Mouse (Mus musculus) heart, adult 8-10 months (tissue): ENCODE data around the gene Poc1b. TPM values are rescaled to one million over a fixed set of nuclear protein-coding genes. Genes with fewer than 3 reads are reported as not detected.
"Not testable (repeated sequence)": the region's sequence is repeated elsewhere in the genome, so short reads cannot be mapped to it uniquely, and the experiment has no call there.

ENCODE experiments used
- DNase-seq: peaks from one replicate; pipeline ENCODE4 v3.0.0; 2022; ENCODE audit warnings: low spot score
- total RNA-seq, 4 experiments: library from RNA; stranded (reverse); gene quantifications; 2 replicates each; pipeline ENCODE4 v1.2.4; 2022

The Poc1b gene
- total RNA-seq, 4 experiments from 2014 or later: 5.8 to 8.1 (median 7.2) TPM

GRCm38 (mm10) chr10:99156808-99157207 lies 50.0 kb downstream of the Poc1b start:
- DNase-seq: no peak

DNA sequence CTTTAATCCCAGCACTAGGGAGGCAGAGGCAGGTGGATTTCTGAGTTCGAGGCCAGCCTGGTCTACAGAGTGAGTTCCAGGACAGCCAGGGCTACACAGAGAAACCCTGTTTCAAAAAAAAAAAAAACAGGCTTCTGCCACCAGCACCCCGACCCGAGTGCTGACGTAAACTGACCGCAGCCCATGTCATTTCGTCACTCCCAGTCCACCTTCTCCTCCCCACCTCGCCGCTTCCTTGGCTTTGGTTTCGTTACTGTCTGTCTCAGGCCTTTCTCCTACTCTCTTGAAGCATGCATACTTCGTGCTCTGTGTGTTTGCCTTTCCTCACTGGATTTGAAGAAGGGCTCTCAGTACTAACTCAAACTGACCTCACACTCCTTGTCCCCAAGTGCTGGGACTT lies 50.9 kb downstream of the Poc1b start:
- not testable (repeated sequence) for DNase-seq

DNA sequence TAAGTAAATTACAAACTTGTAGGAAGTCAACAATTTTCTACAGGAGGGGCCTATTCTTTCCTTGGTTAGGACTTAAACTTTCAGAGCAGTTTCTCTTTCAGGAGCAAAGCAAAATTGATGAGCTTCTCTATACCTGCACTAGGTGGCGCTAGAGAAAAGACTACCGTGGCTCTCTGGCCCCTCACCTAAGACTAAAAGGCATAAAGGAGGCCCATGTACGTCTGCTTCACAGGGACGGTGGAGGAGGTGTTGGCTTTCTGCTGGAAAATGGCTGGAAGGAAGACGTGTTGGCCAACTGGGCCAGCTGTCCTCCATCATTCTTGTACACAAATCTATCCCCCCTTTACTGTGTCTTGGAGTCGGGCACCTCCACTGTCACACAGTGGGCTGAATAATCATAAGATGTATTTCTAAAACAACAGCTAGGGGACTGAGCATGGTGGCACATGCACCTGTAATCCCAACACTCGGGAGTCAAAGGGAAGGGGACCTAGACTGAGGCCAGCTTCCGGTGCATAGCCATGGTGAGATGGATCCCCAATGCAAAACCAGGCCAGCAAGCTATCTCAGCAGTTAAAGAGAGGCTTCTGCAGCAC lies 55.2 kb downstream of the Poc1b start:
- no peak for DNase-seq

- DNase-seq: no peak
These were observed 56.2 kb downstream of the Poc1b start for GRCm38 (mm10) chr10:99163002-99163401.

DNA sequence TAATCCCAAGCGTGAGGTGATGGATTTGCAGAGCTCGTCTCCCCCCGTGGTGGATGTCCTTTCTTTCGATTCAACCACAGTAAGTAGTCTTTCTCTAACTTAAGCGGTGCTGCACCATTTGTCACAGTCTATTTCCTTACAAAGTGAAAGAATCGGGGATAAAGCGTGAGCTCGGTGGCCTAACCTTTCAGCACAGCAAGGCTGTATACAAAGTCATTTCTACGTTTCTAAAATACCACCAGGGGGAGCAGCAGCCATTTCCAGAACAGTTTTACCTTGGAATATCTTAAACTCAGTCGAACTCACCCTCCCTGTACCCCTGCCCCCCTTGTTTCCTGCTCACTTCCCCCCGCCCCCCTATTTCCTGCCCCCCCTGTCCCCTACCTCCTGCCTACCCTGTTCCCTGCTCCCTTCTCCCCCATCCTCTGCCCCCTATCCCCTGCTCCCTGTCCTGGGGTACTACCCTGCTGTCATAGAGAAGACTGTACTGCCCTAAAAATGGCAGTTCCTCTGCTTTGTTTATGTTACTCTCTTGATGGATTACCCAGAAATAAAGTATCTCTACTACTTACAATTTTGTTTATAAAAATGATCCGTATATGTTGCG lies 58.1 kb downstream of the Poc1b start:
- no peak for DNase-seq

DNA sequence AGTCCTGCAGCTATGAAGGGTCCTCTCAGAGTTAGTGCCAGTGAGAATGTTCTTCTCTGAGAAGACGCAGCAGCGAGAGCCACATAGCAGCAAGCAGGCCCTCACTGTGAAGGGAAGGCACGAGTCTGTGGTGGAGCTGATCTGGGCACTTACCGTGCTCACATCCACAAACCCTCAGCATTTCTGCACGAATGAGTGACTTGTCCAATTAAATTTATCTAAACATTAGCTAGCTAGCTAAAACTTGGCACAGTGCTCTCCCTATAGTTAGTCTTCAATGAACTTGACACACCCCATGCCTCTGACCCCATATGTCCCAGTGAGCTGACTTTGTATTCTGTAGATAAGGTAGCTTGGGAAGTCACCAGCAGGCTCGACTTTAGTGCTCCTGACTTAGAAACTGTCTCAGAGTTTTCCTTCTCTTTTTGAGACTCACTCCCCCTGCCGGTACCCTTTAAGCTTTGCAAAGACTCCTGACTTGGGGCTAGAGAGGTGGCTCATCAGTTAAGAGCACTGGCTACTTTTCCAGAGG lies 59.0 kb downstream of the Poc1b start:
- DNase-seq: no peak

DNA sequence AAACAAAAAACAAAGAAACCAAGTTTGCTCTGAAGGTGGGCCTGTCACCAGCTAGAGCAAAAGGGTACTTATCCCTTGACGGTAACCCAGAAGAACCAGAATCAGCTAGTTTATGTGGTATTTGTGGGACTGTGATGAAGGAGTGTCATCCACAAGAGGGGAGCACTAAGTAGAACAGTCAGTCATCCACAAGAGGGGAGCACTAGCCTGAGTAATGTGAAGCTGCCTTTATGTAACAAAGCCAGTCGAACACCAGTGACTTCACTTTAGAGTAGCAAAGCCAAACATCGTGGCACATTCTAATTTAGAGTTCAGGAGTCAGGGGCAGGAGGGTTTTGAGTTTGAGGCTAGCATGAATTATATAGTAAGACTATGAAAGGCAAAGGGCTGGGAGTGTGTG lies 59.6 kb downstream of the Poc1b start:
- DNase-seq: no peak

DNA sequence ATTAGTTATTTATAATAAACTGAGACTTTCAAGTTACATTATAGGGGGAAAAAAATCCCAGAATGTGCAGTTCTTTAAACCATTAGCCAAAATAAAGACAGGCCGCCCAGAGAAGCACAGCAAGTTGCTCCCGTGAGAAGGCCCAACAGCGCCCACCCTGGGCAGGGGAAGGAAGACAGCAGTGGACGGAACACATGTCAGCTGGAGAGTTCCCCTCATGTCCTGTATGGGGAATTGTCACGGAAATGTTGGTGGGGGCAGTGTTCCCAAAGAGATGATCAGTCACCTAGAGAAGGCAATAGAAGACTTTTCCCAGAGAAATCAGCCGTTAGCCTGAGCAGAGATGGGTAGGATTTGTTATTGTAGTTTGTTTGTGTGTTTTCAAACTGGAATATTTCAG lies 61.6 kb downstream of the Poc1b start:
- DNase-seq: no peak

DNA sequence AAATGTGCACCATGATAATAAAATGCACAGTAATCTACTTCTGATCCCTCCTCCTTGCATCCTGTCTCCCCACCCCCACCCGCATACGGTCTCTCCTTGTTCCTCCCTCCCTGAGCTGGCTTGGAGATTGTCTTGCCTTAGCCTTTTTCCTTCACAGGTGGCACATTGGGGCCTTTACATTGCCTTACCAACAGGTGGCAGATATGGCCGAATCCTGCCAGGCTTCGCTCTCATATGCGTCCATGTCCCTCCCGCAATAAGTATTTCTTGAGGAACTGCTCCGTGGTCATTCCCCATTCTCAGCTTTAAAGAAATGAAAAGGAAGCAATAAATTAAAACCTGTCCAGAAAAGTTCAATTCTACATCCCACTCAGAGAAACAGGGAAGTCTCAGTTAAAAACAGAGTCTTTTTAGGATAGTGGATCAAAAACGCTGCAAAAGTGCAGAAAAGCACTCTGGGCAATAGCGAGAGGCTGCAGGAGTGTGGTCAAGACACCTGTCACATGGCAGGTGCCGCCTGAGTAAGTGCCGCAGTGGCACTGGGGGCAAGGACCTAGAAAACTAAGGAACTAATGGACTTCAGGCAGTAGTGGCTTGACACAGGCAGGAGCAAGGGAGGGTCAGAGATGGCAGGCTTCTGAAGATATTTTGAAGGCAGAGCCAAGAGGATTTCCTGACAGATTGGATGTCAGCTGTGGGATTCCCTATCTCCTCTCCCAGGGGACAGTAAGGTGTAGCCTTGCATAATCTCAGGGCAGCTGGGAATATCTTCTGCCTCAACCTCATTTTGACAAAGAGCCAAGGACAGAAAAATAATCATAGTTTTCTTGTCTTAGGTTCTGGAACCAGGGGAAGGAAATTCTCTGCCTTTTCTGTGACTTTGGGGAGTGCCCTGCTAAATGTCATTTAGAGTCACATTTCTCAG lies 62.3 kb downstream of the Poc1b start:
- peak; percentile 65 for DNase-seq

- peak; percentile 84 for DNase-seq
These were observed 62.9 kb downstream of the Poc1b start for GRCm38 (mm10) chr10:99169765-99170129.

GRCm38 (mm10) chr10:99171961-99172497 lies 65.2 kb downstream of the Poc1b start:
- peak; percentile 70 for DNase-seq

DNA sequence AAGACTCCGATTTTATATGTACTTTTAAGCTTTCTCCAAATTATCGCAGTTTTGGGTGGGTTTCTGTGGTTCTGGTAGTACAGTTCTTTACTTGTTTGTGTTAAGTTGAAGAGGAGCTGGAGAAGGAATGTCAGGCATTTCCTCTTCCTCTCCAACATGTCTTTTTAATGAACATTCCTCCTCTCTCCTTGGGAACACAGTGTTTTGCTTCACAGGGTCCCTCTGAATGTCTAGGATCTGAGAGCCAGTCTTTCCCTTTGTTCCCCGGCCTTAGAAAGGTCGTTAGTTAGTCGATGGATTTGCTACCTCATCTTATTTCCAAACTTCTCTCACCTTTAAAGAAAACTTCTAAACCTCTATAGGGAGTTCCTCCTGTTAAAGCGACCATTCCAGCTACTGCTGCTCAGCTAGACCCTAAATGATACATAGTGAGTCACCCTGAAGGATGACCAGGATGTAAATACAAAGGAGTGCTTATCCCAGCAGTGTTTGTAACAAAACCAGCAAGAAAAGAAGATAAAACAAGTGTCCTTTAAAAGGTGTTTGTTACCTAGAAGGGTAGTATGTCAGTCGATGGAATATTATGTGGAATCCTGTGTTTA lies 66.2 kb downstream of the Poc1b start:
- DNase-seq: no peak

DNA sequence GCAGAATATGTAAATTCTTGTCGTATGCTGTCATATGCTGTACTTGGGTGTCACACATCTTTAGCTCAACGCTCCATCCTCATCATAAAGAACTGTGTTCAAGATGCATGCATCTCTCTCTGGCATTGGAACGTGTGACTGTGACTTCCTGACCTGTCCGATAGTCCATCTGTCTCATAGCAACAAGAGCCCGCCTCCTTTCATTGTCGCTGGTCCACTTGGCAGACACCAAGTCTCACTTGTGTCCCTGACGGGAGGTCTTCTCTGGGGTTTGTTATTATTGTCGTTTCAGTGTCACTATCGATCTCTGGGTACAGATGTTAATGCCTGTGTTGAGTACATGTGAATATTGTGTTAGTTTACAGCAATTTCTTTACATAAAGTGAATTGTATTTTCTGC lies 70.1 kb downstream of the Poc1b start:
- DNase-seq: no peak

- no peak for DNase-seq
These were observed 71.3 kb downstream of the Poc1b start for GRCm38 (mm10) chr10:99178118-99178517.

- DNase-seq: no peak
These were observed 72.3 kb downstream of the Poc1b start for GRCm38 (mm10) chr10:99179122-99179521.

DNA sequence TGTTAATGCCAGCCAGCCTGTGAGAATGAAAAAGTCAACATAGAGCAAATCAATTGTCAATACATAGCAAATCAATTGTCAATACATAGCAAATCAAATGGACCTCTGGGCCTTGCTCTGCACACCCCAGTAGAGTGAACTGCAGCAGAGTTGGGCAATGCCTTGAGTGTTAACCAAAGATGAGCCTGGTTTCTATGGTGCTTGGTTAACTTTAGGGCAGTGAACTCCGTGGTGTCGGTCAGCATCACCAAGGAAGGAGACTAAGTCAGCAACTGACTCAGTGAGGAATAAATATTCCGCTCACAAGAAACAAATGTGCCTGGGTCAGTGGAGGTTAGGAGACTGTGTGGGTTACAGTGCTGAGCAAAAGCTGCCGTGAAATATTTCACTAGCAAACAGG lies 72.7 kb downstream of the Poc1b start:
- no peak for DNase-seq

GRCm38 (mm10) chr10:99181497-99181896 lies 74.7 kb downstream of the Poc1b start:
- DNase-seq: no peak

DNA sequence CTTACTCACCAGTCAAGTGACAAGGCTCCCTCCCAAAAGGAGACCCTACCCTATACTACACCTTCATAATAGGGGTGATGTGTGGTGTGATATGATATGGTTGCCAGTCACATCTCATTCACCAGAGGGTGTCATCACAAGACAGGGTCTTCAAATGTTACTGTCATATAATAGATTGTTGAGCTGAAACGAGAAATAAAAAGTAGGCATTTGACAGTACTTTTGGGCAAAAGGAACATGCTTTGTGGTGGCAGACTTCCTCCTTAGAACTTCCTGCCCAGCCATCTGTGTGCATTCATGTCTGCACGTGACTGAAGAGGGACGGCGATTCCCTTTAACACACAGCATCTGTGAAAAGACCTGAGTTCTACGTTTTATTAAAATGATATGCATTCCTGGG lies 75.3 kb downstream of the Poc1b start:
- DNase-seq: no peak

DNA sequence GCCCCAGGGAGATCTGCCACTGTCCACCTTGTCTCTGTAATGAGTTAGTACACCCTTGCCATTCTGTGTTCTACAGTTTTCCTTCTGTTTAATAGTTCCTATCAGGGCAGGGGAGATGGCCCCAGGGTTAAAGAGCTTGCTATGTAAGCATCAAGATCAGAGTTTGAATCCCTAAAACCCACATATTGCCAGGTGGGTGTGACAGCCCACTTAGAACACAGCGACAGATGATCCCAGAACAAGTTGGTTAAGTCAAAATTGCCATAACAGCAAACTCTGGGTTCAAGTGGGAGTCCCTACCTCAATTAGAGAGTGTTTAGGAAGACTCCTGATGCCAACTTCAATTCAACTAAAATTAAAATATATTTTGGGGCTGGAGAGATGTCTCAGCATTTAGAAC lies 81.3 kb downstream of the Poc1b start:
- no peak for DNase-seq

GRCm38 (mm10) chr10:99188656-99189603 lies 82.1 kb downstream of the Poc1b start:
- no peak for DNase-seq

GRCm38 (mm10) chr10:99190798-99191197 lies 84.0 kb downstream of the Poc1b start:
- peak; percentile 69 for DNase-seq
